Mouse (Mus musculus) forebrain, embryonic 10.5 days (tissue): ENCODE results near the gene Adamts7. TPM values are rescaled to one million over a fixed set of nuclear protein-coding genes. Genes with fewer than 3 reads are reported as not detected.

Source experiments
- DNase-seq: peaks from one replicate; pipeline ENCODE4 v3.0.0-alpha.2; 2017; ENCODE audit warnings: low spot score; ENCODE audit errors: extremely low spot score
- H3K27ac ChIP-seq: fragments of 300-500 bp; sonication (generic); 2 replicates; pipeline ENCODE4 v1.5.1; 2016; ENCODE audit warnings: mild to moderate bottlenecking
- H3K27me3 ChIP-seq: fragments of 300-500 bp; sonication (generic); 2 replicates; pipeline ENCODE4 v1.6.1; 2016; ENCODE audit warnings: mild to moderate bottlenecking; ENCODE audit not compliant: poor library complexity, severe bottlenecking
- H3K36me3 ChIP-seq: fragments of 300-500 bp; sonication (generic); replicated peaks from 2 replicates; pipeline ENCODE4 v1.6.1; 2016; ENCODE audit warnings: mild to moderate bottlenecking, moderate library complexity
- H3K4me1 ChIP-seq: fragments of 300-500 bp; sonication (generic); 2 replicates; pipeline ENCODE4 v1.6.1; 2016
- H3K4me3 ChIP-seq: fragments of 300-500 bp; sonication (generic); 2 replicates; pipeline ENCODE4 v1.5.1; 2016; ENCODE audit warnings: mild to moderate bottlenecking, moderate library complexity
- H3K9me3 ChIP-seq: fragments of 300-500 bp; sonication (generic); 2 replicates; pipeline ENCODE4 v1.6.1; 2016; ENCODE audit warnings: mild to moderate bottlenecking, moderate library complexity
- WGBS: fragments of 180-500 bp; shearing (Covaris S2); methylation state at CpG from one replicate; pipeline ENCODE4 v1.1.7; 2016; 5-methylcytosine and 5-hydroxymethylcytosine counted together
- polyA plus RNA-seq: library from polyadenylated mRNA; unstranded; fragments of >200 nt; fragmentation: Nextera tagmentation; extraction: Ambion mirVana; gene quantifications from 2 replicates; pipeline ENCODE4 v1.2.1, GENCODE M21; 2016

The Adamts7 gene
- polyA plus RNA-seq, 1 experiment from 2014 or later, result 17.2 TPM

DNA sequence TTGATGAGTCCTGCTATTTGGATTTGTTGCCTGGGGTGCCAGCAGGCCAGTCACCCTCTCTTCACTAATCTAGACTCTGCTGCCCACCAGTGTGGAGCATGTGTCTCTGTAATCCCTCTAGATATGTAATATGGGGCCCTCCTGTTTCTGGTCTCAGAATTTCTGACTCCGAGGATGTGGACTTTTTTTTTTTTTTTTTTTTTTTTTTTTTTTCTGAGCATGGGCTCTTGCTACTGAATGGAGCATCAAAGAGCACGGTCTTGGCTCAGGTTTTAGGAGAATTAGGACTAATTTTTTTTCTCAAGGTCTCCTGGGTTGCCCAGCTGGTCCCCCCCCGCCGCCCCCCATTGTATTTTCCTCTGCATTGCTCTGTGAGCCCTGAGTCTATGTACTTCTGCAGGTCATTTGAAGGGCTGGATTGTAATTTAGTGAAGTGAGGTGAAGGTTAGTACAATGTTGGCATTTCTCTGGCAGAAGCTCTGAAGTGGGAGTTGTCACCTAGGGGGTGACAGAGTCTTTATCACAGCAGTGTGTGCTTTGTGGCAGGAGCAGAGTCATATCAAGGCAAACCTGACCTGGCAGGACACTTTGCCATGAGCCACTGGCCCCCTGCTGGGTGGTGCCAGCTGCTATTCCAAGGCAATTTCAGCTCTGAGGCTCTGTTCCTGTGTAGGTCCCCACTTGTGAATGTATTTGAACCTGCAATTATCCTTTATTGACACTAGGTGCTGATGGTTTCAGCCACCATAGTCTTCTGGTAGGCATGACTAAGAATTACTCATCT is 2.0 kb downstream of the Adamts7 start:
- no peak for DNase-seq
- 69% methylated on average over 4 of the region's 4 CpGs for WGBS
- H3K4me1 ChIP-seq, result peaks cover 34% of the 10 kb centered on the region
- no peak overlapping the region for H3K27ac ChIP-seq
- H3K36me3 ChIP-seq, result peaks cover 4% of the 10 kb centered on the region; the same call in 1 of the 2 replicates
- peaks cover 14% of the 10 kb centered on the region for H3K27me3 ChIP-seq
- peaks cover 3% of the 10 kb centered on the region; the same call in 1 of the 2 replicates for H3K9me3 ChIP-seq
- H3K4me3 ChIP-seq, result peak overlapping the region; percentile 80; the same call in 1 of the 2 replicates

DNA sequence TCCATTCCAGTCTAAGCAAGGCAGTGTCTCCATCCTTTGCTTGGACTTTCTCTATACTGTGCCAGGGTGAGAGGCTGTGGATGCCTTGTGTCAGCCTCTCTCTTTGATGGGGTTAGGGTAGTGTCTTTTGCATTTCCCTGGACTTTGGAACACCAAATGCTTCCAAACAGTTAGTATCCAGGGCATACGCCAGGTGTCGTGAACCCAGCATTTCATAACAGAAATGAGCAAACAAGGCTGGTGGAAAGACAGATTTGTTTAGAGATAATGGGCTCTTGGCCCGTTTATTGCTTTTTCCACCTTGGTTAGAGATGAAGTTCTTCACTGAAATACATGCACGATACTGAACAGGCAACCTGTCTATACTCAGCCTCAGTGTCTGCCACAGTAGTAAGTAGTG is 2.7 kb downstream of the Adamts7 start:
- Histone ChIP-seq H3K4me1 (peaks cover 34% of the 10 kb centered on the region), H3K36me3 (peaks cover 2% of the 10 kb centered on the region; the same call in 1 of the 2 replicates), H3K4me3 (no peak overlapping the region), H3K27me3 (peaks cover 14% of the 10 kb centered on the region), H3K27ac (no peak overlapping the region), H3K9me3 (no peaks in the 10 kb centered on the region)
- DNase-seq, result no peak
- 92% methylated on average over 4 of the region's 4 CpGs for WGBS

DNA sequence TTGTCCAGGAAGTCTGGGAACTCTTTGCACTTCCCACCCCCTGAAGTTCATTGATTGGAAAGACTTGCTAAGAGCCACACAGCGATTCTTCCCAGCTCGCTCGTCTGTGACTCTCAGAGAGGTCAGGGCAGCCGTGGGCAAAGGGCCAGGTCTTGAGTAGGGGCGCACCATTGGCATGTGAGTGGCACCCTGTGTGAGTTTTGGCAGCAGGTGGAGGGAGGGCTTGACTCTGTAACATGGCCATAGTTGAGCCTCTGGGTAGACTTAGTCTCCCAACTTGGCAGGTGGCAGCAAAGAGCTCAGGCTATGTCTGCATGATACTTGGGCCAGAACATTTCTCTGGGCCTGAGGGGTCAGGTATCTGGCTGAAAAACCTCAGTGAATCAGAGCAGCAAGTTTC is 3.7 kb downstream of the Adamts7 start:
- peaks cover 7% of the 10 kb centered on the region for H3K36me3 ChIP-seq
- 84% methylated on average over 5 of the region's 5 CpGs for WGBS
- H3K27ac ChIP-seq, result no peak overlapping the region
- no peaks in the 10 kb centered on the region for H3K9me3 ChIP-seq
- no peak overlapping the region for H3K4me3 ChIP-seq
- DNase-seq, result no peak
- H3K27me3 ChIP-seq, result peaks cover 14% of the 10 kb centered on the region
- H3K4me1 ChIP-seq, result peaks cover 34% of the 10 kb centered on the region

DNA sequence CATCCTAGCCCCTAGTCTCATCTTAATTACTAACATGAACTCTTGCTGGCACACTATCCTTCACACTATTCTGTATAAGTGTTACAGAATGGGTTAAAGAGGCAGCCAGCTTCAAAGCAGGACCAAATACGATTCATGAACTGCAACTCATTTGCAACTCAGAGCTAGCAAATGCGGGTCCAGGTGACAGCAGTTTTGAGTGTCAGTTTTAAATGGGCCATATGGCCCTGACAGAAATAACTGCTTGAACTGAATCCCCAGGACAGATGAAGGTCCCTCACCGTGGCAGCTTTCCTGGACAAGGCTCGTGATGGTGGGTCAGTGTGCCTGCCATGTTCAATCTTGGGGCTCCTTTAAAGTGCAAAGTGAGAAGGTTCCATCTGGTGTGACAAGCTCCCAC is 7.1 kb downstream of the Adamts7 start:
- Histone ChIP-seq H3K27ac (no peak overlapping the region), H3K4me1 (peaks cover 5% of the 10 kb centered on the region), H3K27me3 (no peaks in the 10 kb centered on the region), H3K4me3 (no peak overlapping the region), H3K9me3 (no peaks in the 10 kb centered on the region), H3K36me3 (peaks cover 41% of the 10 kb centered on the region)
- no peak for DNase-seq
- 87% methylated on average over 4 of the region's 4 CpGs for WGBS

DNA sequence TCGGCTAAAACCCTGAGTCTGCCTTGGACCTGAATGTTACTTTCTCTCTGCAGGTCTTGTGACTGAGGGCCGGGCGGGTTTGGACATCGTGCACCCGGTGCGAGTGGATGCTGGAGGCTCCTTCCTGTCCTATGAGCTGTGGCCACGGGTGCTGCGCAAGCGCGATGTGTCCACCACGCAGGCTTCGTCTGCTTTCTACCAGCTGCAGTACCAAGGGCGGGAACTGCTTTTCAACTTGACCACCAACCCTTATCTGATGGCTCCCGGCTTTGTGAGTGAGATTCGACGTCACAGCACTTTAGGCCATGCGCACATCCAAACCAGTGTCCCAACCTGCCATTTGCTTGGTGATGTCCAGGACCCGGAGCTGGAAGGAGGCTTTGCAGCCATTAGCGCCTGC is 8.6 kb downstream of the Adamts7 start:
- Histone ChIP-seq H3K4me1 (no peaks in the 10 kb centered on the region), H3K4me3 (no peak overlapping the region), H3K27ac (no peak overlapping the region), H3K36me3 (peaks cover 55% of the 10 kb centered on the region), H3K27me3 (no peaks in the 10 kb centered on the region), H3K9me3 (no peaks in the 10 kb centered on the region)
- no peak for DNase-seq
- WGBS, result 97% methylated on average over 19 of the region's 19 CpGs

DNA sequence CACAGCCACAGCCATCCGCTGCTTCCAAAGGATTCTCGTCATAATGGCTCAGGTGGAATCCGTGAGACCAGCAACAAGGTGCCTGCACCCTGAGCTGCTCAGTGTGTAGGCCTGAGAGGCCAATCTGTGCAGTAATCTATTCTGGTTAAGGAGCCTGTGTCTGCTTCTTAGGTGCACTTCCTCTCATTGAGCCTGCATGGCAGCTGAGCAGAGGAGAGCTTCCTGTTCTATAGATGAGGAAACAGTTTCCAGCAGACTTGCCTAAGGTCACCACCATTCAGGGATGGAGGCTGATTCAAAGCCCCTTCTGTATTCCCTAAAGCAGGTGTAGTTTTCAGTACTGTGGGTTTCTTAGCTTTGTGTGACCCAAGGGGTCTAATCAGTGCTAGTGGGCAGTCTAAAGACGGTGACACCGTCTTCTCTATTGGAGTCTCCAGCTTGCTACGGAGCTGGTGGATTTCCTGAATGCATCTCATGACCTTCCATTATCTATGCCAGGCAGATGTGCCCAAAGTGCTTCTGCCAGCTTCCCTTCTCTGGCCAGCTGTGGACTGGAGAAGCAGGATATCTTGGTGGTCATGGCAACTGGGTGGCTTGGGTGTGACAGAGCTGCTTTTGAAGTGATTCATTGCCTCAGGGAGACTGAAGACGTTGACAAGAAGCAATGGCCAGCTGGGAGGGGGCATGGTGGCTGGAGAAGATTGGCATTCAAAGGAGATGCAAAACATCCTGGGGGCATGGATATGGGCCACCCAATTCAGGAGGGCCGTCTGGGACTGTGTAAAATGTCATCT is 9.9 kb downstream of the Adamts7 start:
- WGBS, result 84% methylated on average over 8 of the region's 8 CpGs
- Histone ChIP-seq H3K4me1 (no peaks in the 10 kb centered on the region), H3K36me3 (peaks cover 63% of the 10 kb centered on the region), H3K27ac (no peak overlapping the region), H3K9me3 (no peaks in the 10 kb centered on the region), H3K27me3 (no peaks in the 10 kb centered on the region), H3K4me3 (no peak overlapping the region)
- DNase-seq, result no peak

DNA sequence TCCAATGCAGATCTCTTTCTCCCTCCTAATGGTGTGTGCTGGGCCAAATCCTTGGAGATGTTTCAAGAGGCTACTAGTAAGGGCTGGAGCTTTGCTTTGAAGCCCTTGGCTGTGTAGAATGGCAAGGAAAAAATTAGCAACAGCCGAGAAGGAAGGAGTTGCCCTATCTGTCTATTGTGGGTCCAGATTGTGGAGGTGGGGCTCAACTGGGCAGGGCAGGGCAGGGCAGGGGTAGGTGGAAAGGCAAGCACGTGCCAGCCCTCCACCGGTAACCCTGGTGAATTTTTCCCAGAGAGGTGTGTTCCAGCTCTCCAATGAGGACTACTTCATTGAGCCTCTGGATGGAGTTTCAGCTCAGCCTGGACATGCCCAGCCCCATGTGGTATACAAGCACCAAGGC is 10.5 kb downstream of the Adamts7 start:
- H3K9me3 ChIP-seq, result no peaks in the 10 kb centered on the region
- 92% methylated on average over 3 of the region's 3 CpGs for WGBS
- H3K27ac ChIP-seq, result no peak overlapping the region
- H3K4me3 ChIP-seq, result no peak overlapping the region
- no peaks in the 10 kb centered on the region for H3K4me1 ChIP-seq
- no peak for DNase-seq
- no peaks in the 10 kb centered on the region for H3K27me3 ChIP-seq
- H3K36me3 ChIP-seq, result peaks cover 68% of the 10 kb centered on the region

DNA sequence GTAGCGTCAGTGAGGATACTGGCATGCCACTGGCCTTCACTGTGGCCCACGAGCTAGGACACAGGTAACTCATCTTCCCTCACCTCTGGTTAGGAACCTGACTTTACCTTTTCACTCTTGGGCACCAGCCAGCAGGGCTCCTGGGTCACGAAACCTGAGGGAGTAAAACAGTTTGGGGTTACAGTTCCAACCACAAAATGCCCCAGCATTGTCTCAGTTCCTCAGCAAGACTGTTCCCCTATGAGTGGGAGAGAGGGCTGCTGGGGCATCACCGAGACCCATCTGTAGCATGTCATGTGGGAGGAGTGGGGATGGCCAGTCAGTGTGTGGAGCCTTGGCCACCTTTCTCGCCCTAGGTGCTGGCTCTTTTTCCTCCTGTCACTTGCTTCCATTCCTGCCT is 16.5 kb downstream of the Adamts7 start:
- no peak for DNase-seq
- H3K27ac ChIP-seq, result no peak overlapping the region
- H3K27me3 ChIP-seq, result no peaks in the 10 kb centered on the region
- no peaks in the 10 kb centered on the region for H3K4me1 ChIP-seq
- H3K36me3 ChIP-seq, result peaks cover 86% of the 10 kb centered on the region
- H3K9me3 ChIP-seq, result no peaks in the 10 kb centered on the region
- H3K4me3 ChIP-seq, result no peak overlapping the region
- 95% methylated on average over 5 of the region's 5 CpGs for WGBS

DNA sequence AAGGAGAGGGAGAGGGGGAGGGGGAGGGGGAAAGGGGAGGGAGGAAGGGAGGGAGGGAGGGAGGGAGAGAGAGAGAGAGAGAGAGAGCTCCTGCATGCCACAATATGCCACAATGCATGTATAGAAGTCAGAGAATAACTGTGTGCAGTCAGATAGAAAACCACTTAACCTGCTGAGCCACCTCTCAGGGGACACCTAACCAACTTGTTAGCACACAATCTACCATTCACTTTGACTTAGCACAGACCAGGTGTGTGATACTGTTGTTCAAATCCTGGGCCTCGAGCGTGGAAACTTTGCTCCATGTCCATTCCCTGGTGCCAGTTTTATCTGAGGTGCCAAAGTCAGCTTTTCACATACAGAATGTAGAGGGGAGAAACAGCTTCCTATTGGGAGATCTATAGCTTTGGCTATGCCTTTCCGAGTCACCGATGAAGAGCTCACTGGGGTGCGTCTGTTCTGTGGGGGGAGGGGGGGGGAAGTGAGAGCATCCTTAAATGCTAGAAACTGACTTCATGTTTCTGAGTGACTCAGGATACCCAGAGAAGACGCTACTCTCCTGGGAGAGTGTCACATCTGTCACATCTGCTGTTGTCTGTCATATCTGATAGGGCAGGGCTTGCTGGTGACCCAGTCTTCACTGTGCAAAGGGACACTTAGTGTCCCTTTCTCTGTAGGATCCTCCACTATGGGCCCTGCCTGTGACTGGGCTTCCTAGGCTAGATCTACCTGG is 19.0 kb downstream of the Adamts7 start:
- DNase-seq, result no peak
- H3K4me3 ChIP-seq, result no peak overlapping the region
- no peaks in the 10 kb centered on the region for H3K4me1 ChIP-seq
- 88% methylated on average over 6 of the region's 6 CpGs for WGBS
- H3K27me3 ChIP-seq, result no peaks in the 10 kb centered on the region
- H3K9me3 ChIP-seq, result no peaks in the 10 kb centered on the region
- peaks cover 83% of the 10 kb centered on the region for H3K36me3 ChIP-seq
- H3K27ac ChIP-seq, result no peak overlapping the region

DNA sequence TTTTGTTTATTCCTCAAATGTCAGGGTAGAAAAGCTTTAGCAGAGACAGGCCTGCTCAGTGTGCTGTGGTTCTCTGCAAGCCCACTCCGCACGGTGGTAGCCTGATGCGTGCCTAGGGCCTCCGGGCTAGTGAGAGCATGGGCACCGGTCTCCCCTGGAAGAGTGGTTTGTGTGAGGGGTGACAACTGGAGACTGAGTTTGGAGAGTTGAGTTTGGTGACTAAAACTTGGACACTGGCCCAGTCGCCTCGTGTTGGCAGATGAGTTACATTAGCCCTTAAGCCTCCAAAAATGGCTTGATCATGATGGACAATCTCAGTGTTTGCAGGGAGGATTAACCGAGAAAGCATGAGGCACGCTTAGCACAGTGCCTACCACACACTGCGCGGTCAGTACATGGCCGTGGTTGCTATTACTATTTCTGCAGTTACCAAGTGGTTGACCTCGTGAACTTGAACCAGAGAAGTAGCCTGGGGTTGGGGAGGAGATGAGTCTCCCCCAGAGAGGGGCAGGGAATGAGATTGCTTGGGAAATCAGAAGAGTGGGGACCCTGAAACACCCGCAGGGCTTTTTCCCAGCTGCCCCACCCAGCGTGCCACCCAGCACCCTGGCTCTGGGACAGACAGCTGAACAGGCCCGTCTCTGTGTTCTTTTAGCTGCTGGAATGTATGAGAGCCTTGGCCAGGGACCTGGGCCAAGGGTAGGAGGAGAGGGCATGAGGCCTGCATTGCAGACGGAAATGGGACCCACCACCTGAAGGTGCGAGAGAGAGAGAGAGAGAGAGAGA is 20.0 kb downstream of the Adamts7 start:
- no peaks in the 10 kb centered on the region for H3K9me3 ChIP-seq
- H3K4me1 ChIP-seq, result no peaks in the 10 kb centered on the region
- H3K36me3 ChIP-seq, result peaks cover 84% of the 10 kb centered on the region
- 92% methylated on average over 18 of the region's 18 CpGs for WGBS
- DNase-seq, result no peak
- H3K27ac ChIP-seq, result no peak overlapping the region
- H3K4me3 ChIP-seq, result no peak overlapping the region
- H3K27me3 ChIP-seq, result no peaks in the 10 kb centered on the region

DNA sequence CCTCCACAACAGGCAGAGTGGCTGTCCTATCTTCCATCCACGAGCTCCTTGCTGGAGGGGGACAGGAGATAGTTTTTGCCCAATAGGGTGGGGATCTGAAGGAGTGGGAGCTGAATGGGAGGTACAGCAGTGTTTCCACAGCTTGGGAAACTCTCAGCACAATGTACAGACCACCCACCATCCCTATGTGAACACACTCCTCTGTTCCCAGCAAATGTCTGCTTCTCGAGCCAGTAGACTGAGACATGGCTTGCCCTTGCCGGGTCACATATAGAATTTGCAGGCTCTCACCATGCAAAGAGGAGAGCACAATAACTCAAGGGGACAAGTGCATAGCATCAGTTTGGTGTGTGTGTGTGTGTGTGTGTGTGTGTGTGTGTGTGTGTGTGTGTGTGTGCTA is 20.7 kb downstream of the Adamts7 start:
- no peaks in the 10 kb centered on the region for H3K9me3 ChIP-seq
- peaks cover 84% of the 10 kb centered on the region for H3K36me3 ChIP-seq
- 84% methylated on average over 3 of the region's 3 CpGs for WGBS
- H3K4me3 ChIP-seq, result no peak overlapping the region
- H3K27ac ChIP-seq, result no peak overlapping the region
- no peaks in the 10 kb centered on the region for H3K4me1 ChIP-seq
- DNase-seq, result no peak
- no peaks in the 10 kb centered on the region for H3K27me3 ChIP-seq

DNA sequence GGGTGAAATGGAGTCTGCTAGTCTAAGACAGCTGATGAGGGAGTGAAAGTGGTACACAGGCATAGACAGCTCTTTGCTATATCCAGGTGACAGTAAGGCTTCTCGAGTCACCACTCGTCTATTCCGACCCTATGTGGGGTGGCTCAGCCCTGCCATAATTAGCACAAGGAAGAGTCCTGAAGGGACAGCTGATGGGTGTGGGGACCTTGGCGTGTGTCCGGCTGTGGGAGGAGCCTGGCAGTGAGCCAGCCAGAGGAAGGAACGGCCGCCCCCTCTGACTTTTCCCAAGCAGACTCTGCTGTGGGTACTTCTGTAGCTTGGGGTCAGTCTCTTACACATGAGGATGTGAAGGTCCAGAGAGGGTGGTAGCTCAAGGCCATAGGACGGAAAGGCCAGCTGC is 21.2 kb downstream of the Adamts7 start:
- Histone ChIP-seq H3K4me3 (no peak overlapping the region), H3K36me3 (peaks cover 84% of the 10 kb centered on the region)
- 79% methylated on average over 8 of the region's 8 CpGs for WGBS

More for the DNA sequence above, 21.2 kb downstream of the Adamts7 start:
- Histone ChIP-seq H3K27me3 (no peaks in the 10 kb centered on the region), H3K27ac (no peak overlapping the region), H3K9me3 (no peaks in the 10 kb centered on the region), H3K4me1 (no peaks in the 10 kb centered on the region)
- no peak for DNase-seq
